Mouse (Mus musculus) kidney, adult 2 months (tissue): ENCODE measurements around the gene Rab6a.

Source experiments
- CTCF ChIP-seq: fragments of 200-500 bp; conservative IDR thresholded peaks from 2 replicates; pipeline ENCODE4 v1.5.1; 2011; ENCODE audit warnings: low read depth, mild to moderate bottlenecking, control low read depth, low read length, moderate library complexity, mixed read lengths; ENCODE audit not compliant: insufficient read depth, insufficient read length
- POLR2A ChIP-seq: fragments of 200-500 bp; IDR thresholded peaks from one replicate; pipeline ENCODE4 v1.6.1; 2011; ENCODE audit warnings: low read depth, low read length, control low read depth

DNA sequence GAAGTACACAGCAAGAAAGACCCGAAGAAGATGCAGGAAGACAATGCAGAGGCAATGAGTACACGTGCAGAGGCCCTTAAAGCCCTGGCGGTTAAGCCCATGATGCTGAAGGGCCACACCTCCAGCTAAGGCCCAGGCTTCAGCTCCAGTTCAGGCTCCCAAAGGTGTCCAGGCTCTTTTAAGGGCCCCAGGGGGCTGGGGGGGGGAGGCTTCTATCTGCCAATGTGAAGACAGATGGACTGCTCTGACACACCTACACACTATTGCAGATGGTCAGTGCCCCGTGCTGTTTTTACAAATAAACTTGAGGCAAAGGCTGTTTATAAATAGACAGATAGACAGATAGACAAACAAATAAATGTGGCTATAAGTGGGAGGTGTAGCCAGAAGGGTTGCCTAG lies 35.1 kb upstream of the Rab6a start:
- no peak for TF ChIP-seq POLR2A
- TF ChIP-seq CTCF, result no peak
